Mouse (Mus musculus) heart, adult 2 months (tissue): ENCODE results near the gene Islr2. TPM values are rescaled to one million over a fixed set of nuclear protein-coding genes. Genes with fewer than 3 reads are reported as not detected.

Experiments
- DNase-seq, 2 experiments: peaks; one replicate each; pipeline ENCODE4 v3.0.0; 2021
- H3K27ac ChIP-seq: fragments of 200-600 bp; 2 replicates; pipeline ENCODE4 v1.8.1; 2022
- H3K27me3 ChIP-seq: fragments of 200-500 bp; 2 replicates; pipeline ENCODE4 v1.6.1; 2012; ENCODE audit warnings: mild to moderate bottlenecking, low read length, inconsistent platforms, mixed read lengths; ENCODE audit not compliant: control insufficient read depth, insufficient read depth
- H3K36me3 ChIP-seq: fragments of 200-500 bp; 2 replicates; pipeline ENCODE4 v1.6.1; 2012; ENCODE audit warnings: low read length, inconsistent platforms; ENCODE audit not compliant: control insufficient read depth, insufficient read depth
- H3K4me1 ChIP-seq: fragments of 200-500 bp; 2 replicates; pipeline ENCODE4 v1.6.1; 2011; ENCODE audit warnings: low read length; ENCODE audit not compliant: control insufficient read depth, insufficient read depth
- H3K4me3 ChIP-seq: fragments of 200-600 bp; 2 replicates; pipeline ENCODE4 v1.8.1; 2022
- H3K79me2 ChIP-seq: fragments of 200-500 bp; replicated peaks from 2 replicates; pipeline ENCODE4 v1.6.1; 2012; ENCODE audit warnings: mild to moderate bottlenecking, inconsistent platforms, low read length, moderate library complexity, mixed read lengths; ENCODE audit not compliant: control insufficient read depth, insufficient read depth
- H3K9ac ChIP-seq: fragments of 200-500 bp; 2 replicates; pipeline ENCODE4 v1.6.1; 2012; ENCODE audit warnings: low read depth, mild to moderate bottlenecking, control low read depth, inconsistent platforms, low read length, mixed read lengths
- CTCF ChIP-seq: fragments of 200-600 bp; IDR thresholded peaks from 2 replicates; pipeline ENCODE4 v1.8.1; 2022; ENCODE audit warnings: antibody characterized with exemption, mild to moderate bottlenecking, moderate library complexity
- EP300 ChIP-seq: fragments of 200-500 bp; IDR thresholded peaks from 2 replicates; pipeline ENCODE4 v1.6.1; 2011; ENCODE audit warnings: low read depth, low read length, control low read depth; ENCODE audit not compliant: insufficient read depth
- POLR2A ChIP-seq: fragments of 200-500 bp; IDR thresholded peaks from 2 replicates; pipeline ENCODE4 v1.6.1; 2011; ENCODE audit warnings: mild to moderate bottlenecking, low read depth, low read length, control low read depth; ENCODE audit not compliant: insufficient read depth
- WGBS: fragments of 180-500 bp; shearing (Covaris S2); methylation state at CpG from one replicate; pipeline ENCODE4 v1.1.7; 2018; 5-methylcytosine and 5-hydroxymethylcytosine counted together
- intact Hi-C: fragments of 180-260 bp; cut with DNase I; formaldehyde crosslinking; loops from one replicate; pipeline ENCODE4 v1.15.1; 2025
- polyA plus RNA-seq: library from polyadenylated mRNA; depleted of rRNA; stranded (reverse); fragments of >200 nt; gene quantifications from 2 replicates; pipeline ENCODE4 v1.2.3, GENCODE M21; 2012
- total RNA-seq, 2 experiments: library from RNA; stranded (reverse); gene quantifications; 2 replicates each; pipeline ENCODE4 v1.2.3; 2021

Gene Islr2
- total and polyA plus RNA-seq, 3 experiments, result 0.57 to 0.96 (median 0.61) TPM

DNA sequence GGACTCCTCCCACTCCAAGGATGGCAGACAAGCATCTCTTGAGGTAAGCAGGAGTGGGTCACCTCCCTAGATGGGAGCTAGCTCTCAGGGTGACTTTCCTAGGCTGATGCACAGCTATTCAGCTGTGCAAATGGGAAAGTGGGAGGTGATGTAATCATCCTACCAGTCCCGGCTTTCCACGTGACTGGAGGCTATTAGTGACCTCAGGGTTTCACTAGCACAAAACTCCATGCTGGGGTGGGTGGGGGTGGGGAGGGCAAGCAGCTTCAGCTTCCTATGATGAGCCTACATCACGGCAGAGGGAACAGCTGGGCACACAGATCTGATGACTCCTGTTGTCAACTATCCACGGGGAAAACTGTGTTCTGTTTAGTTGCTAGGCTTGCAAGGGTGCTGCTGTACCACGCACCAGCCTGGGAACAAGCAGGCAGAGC, 29.3 kb downstream of the Islr2 start:
- no peaks in the 10 kb centered on the region for H3K4me1 ChIP-seq
- no peaks in the 10 kb centered on the region for H3K36me3 ChIP-seq
- WGBS, result 33% methylated on average over 5 of the region's 5 CpGs
- TF ChIP-seq CTCF (no peak), EP300 (no peak), POLR2A (no peak)
- intact Hi-C loops, result no loop called here
- DNase-seq, result no peak
- no peak overlapping the region for H3K27ac ChIP-seq
- H3K4me3 ChIP-seq, result no peak overlapping the region
- no peaks in the 10 kb centered on the region for H3K27me3 ChIP-seq
- H3K9ac ChIP-seq, result no peak overlapping the region
- no peaks in the 10 kb centered on the region for H3K79me2 ChIP-seq

DNA sequence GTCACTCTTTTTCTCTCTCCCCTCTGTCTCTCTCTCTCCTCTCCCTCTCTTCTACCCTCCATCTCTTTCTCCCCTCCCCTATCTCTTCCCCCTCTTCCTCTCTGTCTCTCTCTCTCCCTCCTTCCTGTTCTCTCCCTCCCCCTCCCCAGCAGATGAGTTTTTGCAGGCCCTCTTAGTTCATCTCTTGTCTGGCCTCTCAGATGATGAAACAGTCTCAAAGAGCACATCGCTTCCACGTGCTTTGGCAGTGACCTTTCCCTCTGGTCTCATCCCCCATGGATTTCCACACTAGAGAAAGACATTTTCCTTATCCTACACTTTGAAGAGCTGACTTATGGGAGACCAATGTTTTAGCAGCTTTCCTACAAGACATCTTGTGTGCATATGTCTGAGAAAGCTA, 31.3 kb downstream of the Islr2 start:
- Histone ChIP-seq H3K79me2 (no peaks in the 10 kb centered on the region), H3K9ac (no peak overlapping the region), H3K4me1 (no peaks in the 10 kb centered on the region), H3K36me3 (no peaks in the 10 kb centered on the region), H3K27ac (no peak overlapping the region), H3K4me3 (no peak overlapping the region), H3K27me3 (no peaks in the 10 kb centered on the region)
- 65% methylated on average over 2 of the region's 2 CpGs for WGBS
- no peak for DNase-seq
- intact Hi-C loops, result no loop called here
- TF ChIP-seq CTCF (no peak), POLR2A (no peak), EP300 (no peak)

DNA sequence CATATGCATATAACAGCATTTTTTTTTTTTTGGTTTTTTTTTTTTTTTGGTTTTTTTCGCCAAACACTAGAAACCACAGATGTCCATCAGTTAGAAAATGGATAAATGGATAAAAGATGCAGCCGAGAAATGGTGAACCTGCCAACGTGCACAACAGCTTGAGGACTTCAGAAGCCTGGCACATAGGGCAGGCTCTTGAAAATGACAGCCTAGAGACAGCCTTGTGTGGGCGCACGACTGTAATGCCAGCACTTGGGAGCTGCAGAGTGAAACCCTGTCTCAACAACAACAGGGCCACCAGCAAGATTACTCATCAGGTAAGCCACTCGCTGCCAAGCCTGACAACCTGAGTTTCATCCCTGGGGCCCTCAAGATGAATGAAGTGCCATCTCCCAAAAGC, 34.7 kb downstream of the Islr2 start:
- no peaks in the 10 kb centered on the region for H3K27me3 ChIP-seq
- no peak overlapping the region for H3K9ac ChIP-seq
- H3K79me2 ChIP-seq, result no peaks in the 10 kb centered on the region
- intact Hi-C loops, result no loop called here
- H3K27ac ChIP-seq, result no peak overlapping the region
- no peak overlapping the region for H3K4me3 ChIP-seq
- WGBS, result 83% methylated on average over 6 of the region's 6 CpGs
- no peak for DNase-seq
- H3K4me1 ChIP-seq, result no peaks in the 10 kb centered on the region
- TF ChIP-seq EP300 (no peak), CTCF (no peak), POLR2A (no peak)
- H3K36me3 ChIP-seq, result no peaks in the 10 kb centered on the region

DNA sequence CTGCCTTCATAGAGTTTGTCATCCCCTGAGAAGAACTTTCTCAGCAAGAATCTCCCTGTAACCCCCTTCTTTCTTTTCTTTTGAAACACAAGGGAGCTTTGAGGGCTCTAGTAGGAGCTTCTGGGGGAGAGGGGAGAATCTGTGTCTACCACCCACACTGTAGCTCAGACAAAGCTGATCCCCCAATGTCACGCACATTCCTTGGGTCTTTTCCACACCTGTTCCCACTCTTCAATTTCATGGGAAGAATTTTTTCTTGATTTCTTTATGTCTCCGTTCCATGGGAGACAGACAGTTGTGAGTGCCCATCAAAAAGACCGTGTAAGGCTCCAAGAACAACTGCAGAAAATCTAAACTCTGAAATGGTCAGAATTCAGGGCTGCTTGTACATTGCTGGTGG, 35.2 kb downstream of the Islr2 start:
- no peak overlapping the region for H3K27ac ChIP-seq
- H3K79me2 ChIP-seq, result no peaks in the 10 kb centered on the region
- DNase-seq, result no peak
- no peak overlapping the region for H3K9ac ChIP-seq
- H3K27me3 ChIP-seq, result no peaks in the 10 kb centered on the region
- H3K4me1 ChIP-seq, result no peaks in the 10 kb centered on the region
- H3K4me3 ChIP-seq, result no peak overlapping the region
- H3K36me3 ChIP-seq, result no peaks in the 10 kb centered on the region
- intact Hi-C loops, result no loop called here
- TF ChIP-seq EP300 (no peak), CTCF (no peak), POLR2A (no peak)
- WGBS, result 80% methylated on average over 3 of the region's 3 CpGs

DNA sequence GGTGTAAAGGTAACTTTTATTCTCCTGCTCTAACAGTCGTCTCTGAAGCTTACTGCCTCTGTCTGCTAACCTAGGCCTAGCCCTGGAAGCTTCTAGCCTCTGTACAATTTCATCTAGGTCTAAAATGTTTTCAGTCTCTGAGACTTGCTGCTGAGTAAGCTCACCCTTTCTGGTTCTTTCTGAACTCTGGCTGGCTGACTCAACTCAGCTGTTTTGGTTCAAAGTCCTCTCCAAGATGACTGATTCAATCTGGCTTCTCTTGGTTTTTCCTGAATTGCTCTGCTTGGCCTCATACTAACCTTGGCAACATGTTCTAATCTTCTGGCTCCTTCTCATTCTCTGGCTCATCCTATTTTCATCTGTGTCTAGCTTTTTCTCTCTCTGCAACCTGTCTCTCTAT, 38.3 kb downstream of the Islr2 start:
- H3K9ac ChIP-seq, result no peak overlapping the region
- H3K27ac ChIP-seq, result no peak overlapping the region
- no peak for DNase-seq
- no peaks in the 10 kb centered on the region for H3K27me3 ChIP-seq
- WGBS, result 68% methylated on average over 1 of the region's 1 CpGs
- H3K36me3 ChIP-seq, result no peaks in the 10 kb centered on the region
- no peaks in the 10 kb centered on the region for H3K4me1 ChIP-seq
- no peaks in the 10 kb centered on the region for H3K79me2 ChIP-seq
- TF ChIP-seq CTCF (no peak), EP300 (no peak), POLR2A (no peak)
- H3K4me3 ChIP-seq, result no peak overlapping the region
- intact Hi-C loops, result no loop called here

DNA sequence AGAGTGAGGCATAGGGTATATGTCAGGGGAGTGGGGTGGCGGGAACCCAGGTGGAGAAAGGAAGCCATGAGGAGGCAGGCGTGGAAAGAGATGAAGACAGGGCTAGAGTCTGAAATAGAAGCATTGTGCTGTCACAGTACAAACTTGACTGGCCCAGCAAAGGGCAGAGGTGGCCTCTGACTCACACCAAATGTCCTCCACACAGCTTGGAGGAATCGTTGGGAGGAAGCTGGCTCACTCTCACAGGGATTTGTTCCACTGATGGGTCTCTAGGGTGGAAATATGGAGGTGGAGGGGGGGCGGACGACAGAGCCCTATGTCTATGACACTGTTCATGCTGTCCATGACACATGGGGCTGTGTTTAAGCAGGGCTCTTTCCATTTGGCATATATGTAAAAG, 41.0 kb downstream of the Islr2 start:
- WGBS, result 45% methylated on average over 5 of the region's 5 CpGs
- no peak for DNase-seq
- TF ChIP-seq EP300, result no peak
- H3K27me3 ChIP-seq, result no peaks in the 10 kb centered on the region
- H3K4me1 ChIP-seq, result no peaks in the 10 kb centered on the region; the same call in 1 of the 2 replicates
- H3K27ac ChIP-seq, result no peak overlapping the region
- H3K79me2 ChIP-seq, result no peaks in the 10 kb centered on the region
- no peak overlapping the region for H3K4me3 ChIP-seq
- intact Hi-C loops, result no loop called here
- no peaks in the 10 kb centered on the region for H3K36me3 ChIP-seq
- no peak overlapping the region for H3K9ac ChIP-seq

DNA sequence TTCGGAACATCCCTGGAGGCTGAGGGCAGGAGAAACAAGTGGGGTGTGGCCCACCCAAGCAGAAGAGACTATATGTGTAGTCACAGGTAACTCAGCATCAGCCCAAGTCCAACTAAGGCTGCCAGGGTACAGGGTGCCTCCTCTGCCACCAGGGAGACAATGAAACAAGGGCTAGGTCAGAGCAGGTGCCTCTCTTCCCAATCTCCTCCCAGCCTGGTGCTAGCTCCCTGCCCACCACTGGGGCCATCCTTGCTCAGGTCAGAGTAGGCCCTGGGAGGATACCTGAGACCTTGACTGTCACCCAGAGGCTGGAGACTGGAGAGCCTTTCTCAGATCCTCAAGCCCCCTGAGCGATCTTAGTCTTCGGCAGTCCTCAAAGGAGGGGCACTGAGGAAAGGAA, 41.9 kb downstream of the Islr2 start:
- no peak overlapping the region for H3K27ac ChIP-seq
- no peaks in the 10 kb centered on the region for H3K36me3 ChIP-seq
- no peaks in the 10 kb centered on the region; the same call in 1 of the 2 replicates for H3K4me1 ChIP-seq
- H3K4me3 ChIP-seq, result no peak overlapping the region
- no peak overlapping the region for H3K9ac ChIP-seq
- 94% methylated on average over 3 of the region's 3 CpGs for WGBS
- TF ChIP-seq POLR2A, result no peak
- TF ChIP-seq CTCF, result no peak
- no peak for TF ChIP-seq EP300
- no peak for DNase-seq
- H3K27me3 ChIP-seq, result no peaks in the 10 kb centered on the region
- H3K79me2 ChIP-seq, result no peaks in the 10 kb centered on the region
- intact Hi-C loops, result no loop called here
